Mouse (Mus musculus) heart, adult 10 weeks (tissue): ENCODE results near the gene Cog2. TPM values are rescaled to one million over a fixed set of nuclear protein-coding genes. Genes with fewer than 3 reads are reported as not detected.

Experiments used
- polyA plus RNA-seq: library from polyadenylated mRNA; stranded (reverse); fragments of 350-450 nt; fragmentation: Illumina TruSeq; extraction: RNeasy Lipid Tissue Mini Kit (QIAGEN cat#74804); gene quantifications from one replicate; pipeline ENCODE4 v1.2.3, GENCODE M21; 2014; ENCODE audit warnings: low read depth, low replicate concordance

Gene Cog2
- 17.8 TPM for polyA plus RNA-seq

DNA sequence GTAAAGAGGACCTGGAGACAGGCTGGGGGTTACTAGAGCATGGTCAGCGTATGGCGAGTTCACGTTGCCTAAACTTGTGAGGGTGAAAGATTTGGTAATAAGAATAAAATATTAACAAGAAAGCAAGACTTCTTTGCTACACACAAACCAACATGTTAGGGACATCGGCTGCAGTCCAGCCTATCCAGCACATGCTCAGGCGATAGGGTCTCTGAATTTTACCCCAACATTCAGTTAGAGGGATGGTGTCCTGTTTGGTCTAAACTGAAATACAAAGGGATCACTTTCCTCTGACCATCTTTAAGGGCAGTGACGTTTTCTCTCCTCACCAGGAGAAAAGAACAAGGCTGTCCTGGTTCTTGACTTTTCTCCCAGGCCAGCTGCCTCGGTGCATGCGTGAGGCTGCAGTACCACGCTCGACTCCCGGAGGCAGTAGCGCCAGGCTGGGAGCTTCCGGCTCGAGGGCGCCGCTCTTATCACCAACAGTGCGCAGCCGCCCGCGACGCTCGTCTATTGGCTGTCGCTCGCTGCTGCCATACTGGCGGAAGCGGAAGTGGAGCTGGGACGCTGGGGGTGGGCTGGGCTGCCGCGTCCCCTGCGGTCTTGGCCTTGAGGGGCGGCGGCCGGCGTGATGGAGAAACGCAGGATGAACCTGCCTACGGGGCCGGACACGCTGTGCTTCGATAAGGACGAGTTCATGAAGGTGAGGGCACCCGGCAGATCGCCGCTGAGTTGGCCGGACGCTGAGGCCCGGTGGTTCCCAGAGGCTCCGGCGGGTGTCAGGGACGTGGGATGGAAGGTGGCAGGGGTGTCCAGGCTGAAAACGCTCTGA is at the start of gene Cog2:
Cog2 (plus strand) TSS at position 519 of the 832 bp plus-strand sequence.

DNA sequence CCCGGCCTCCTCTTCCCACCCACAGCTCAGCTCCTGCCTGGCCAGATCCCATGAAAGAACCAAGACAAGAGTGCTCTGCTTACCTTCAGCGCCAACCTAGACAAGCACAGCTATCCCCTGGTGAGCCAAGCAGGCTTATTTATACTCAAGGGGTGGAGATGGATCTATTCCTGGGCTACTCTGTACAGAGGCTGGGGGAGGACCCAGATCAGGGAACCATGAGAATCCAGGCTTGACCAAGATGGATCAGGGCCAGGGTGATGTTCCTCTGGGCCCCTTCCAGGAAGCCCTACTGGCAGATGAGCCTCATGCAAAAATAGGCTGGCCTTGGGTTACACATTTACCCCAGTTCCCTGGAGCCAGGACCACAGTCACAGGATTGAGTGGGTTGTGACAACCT is 49.0 kb downstream of the Cog2 start, which contains the start of gene Agt:
Agt (minus strand) TSS at position 114 of the 400 bp plus-strand sequence.

DNA sequence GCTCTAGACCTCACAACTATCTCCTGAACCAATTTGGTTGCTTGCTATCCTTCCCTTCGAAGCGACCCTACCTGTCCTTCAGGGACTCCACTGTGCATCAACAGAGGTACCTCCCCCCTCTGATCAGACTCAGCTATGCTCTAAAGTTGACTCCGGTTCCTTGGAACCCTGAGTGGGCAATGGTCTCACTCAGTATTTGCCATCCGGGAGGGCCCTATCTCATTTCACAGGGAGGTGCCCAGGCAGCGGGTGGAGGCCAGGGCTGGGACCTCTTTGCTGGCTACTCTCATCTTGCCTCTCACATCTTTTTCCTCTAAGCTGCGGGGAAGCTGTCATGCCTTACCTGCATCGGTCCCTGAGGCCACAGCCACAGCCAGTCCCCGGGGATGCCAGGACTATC is 55.2 kb downstream of the Cog2 start, which contains the start of gene Capn9:
Capn9 (plus strand) TSS at position 301 of the 400 bp plus-strand sequence.

Other genes with a start within 250 kb of the Cog2 start
- gene Pgbd5, start 81.1 kb upstream of the Cog2 start, polyA plus RNA-seq, result 0.50 TPM
- 5.2 TPM for gene Agt, start 48.9 kb downstream of the Cog2 start, polyA plus RNA-seq
- not detected for gene Capn9, start 55.3 kb downstream of the Cog2 start, polyA plus RNA-seq
- 46.7 TPM for gene 2310022B05Rik, start 142.6 kb downstream of the Cog2 start, polyA plus RNA-seq
- gene Ttc13, start 201.2 kb downstream of the Cog2 start, polyA plus RNA-seq, result 16.0 TPM
- 8.5 TPM for gene Arv1, start 201.4 kb downstream of the Cog2 start, polyA plus RNA-seq
- gene Fam89a, start 231.1 kb downstream of the Cog2 start, polyA plus RNA-seq, result 1.9 TPM